Mouse (Mus musculus) olfactory bulb, adult 2 months (tissue): ENCODE results near the gene Snx9.

Experiments used
- CTCF ChIP-seq: fragments of 200-500 bp; IDR thresholded peaks from 2 replicates; pipeline ENCODE4 v1.5.1; 2012; ENCODE audit warnings: low read depth, mild to moderate bottlenecking, low read length, moderate library complexity; ENCODE audit not compliant: insufficient read depth
- POLR2A ChIP-seq: fragments of 200-500 bp; IDR thresholded peaks from 2 replicates; pipeline ENCODE4 v1.6.1; 2012; ENCODE audit warnings: mild to moderate bottlenecking, low read depth, low read length, moderate library complexity; ENCODE audit not compliant: insufficient read depth

DNA sequence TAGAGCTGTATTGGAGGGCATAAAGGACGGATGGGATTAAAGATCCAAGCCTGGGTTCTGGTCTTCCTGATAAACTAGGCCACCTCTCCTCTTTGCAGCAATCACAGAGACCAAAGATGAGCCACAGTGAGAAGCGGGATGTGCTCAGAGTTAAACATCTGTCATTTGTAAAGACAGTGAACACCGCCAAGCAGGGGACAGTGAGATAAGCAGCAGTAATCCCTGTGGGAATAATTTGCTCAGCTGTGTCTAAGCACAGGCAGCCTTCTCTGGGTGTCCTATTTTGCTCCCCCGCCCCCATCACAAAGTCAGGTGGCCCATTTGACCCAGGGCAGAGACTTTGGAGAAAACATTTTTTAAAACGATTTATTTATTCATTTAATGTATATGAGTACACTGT is 125.6 kb downstream of the Snx9 start:
- TF ChIP-seq CTCF (no peak), POLR2A (no peak)
